Mouse (Mus musculus) liver, postnatal 0 days (tissue): ENCODE measurements at regions not wholly inside any gene's neighbourhood (a gene's known extent, or its start where the extent isn't known, plus 50 kb on each side); places are given as distances from the start of the nearest gene placed in this dataset.

Experiments
- ATAC-seq: fragments of 200-750 bp; cut with Nextera tagmentation; 2 replicates; pipeline ENCODE4 v1.8.0; 2017; ENCODE audit warnings: mild to moderate bottlenecking, moderate library complexity
- DNase-seq: peaks from one replicate; pipeline ENCODE4 v3.0.0-alpha.2; 2016
- H3K27ac ChIP-seq: fragments of 300-500 bp; sonication (generic); 2 replicates; pipeline ENCODE4 v1.5.1; 2014; ENCODE audit warnings: antibody characterized with exemption, moderate library complexity, mild to moderate bottlenecking, low read depth
- H3K27me3 ChIP-seq: fragments of 300-500 bp; sonication (generic); 2 replicates; pipeline ENCODE4 v1.6.1; 2014; ENCODE audit warnings: low read length, control low read depth, mixed read lengths; ENCODE audit not compliant: insufficient read depth
- H3K36me3 ChIP-seq: fragments of 300-500 bp; sonication (generic); replicated peaks from 2 replicates; pipeline ENCODE4 v1.6.1; 2014; ENCODE audit warnings: mild to moderate bottlenecking, control low read depth, low read length, moderate library complexity, mixed read lengths; ENCODE audit not compliant: insufficient read depth
- H3K4me1 ChIP-seq: fragments of 300-500 bp; sonication (generic); 2 replicates; pipeline ENCODE4 v1.6.1; 2014; ENCODE audit warnings: antibody characterized with exemption, mild to moderate bottlenecking, control low read depth; ENCODE audit not compliant: insufficient read depth
- H3K4me2 ChIP-seq: fragments of 300-500 bp; sonication (generic); 2 replicates; pipeline ENCODE4 v1.6.1; 2014; ENCODE audit warnings: low read depth, mild to moderate bottlenecking, low read length, moderate library complexity, mixed read lengths
- H3K4me3 ChIP-seq: fragments of 300-500 bp; sonication (generic); 2 replicates; pipeline ENCODE4 v1.5.1; 2014; ENCODE audit warnings: low read depth, low read length
- H3K9ac ChIP-seq: fragments of 300-500 bp; sonication (generic); replicated peaks from 2 replicates; pipeline ENCODE4 v1.6.1; 2014; ENCODE audit warnings: mild to moderate bottlenecking, moderate library complexity
- H3K9me3 ChIP-seq: fragments of 300-500 bp; sonication (generic); 2 replicates; pipeline ENCODE4 v1.6.1; 2016; ENCODE audit warnings: mild to moderate bottlenecking, control low read depth, low read length, mixed read lengths
- CTCF ChIP-seq: sonication (generic); IDR thresholded peaks from 2 replicates; pipeline ENCODE4 v1.5.1; 2016; ENCODE audit warnings: antibody characterized with exemption, low read depth
- EP300 ChIP-seq: IDR thresholded peaks from 2 replicates; pipeline ENCODE4 v1.6.1; 2016; ENCODE audit warnings: antibody characterized with exemption, low read depth, mild to moderate bottlenecking
- WGBS: fragments of 180-500 bp; shearing (Covaris S2); extraction: QIAGEN DNeasy Blood & Tissue Kit; methylation state at CpG from one replicate; pipeline ENCODE4 v1.1.7; 2014; ENCODE audit not compliant: insufficient replicate concordance; 5-methylcytosine and 5-hydroxymethylcytosine counted together

- DNase-seq (no peak), ATAC-seq (no peak)
- Histone ChIP-seq H3K27me3 (0 out of 2 replicates have a peak, but pooled peaks cover 3% of the 10 kb centered on the region), H3K4me2 (no peak overlapping the region), H3K4me1 (no peaks in the 10 kb centered on the region), H3K9ac (no peak overlapping the region), H3K36me3 (no peaks in the 10 kb centered on the region), H3K27ac (no peak overlapping the region), H3K9me3 (0 out of 2 replicates have a peak, but pooled peaks cover 3% of the 10 kb centered on the region), H3K4me3 (no peak overlapping the region)
- TF ChIP-seq CTCF (no peak), EP300 (no peak)
- WGBS, result 42% methylated on average over 4 of the region's 4 CpGs
These were observed 239.5 kb downstream of the Sox9 start for GRCm38 (mm10) chr11:113021533-113021932.

DNA sequence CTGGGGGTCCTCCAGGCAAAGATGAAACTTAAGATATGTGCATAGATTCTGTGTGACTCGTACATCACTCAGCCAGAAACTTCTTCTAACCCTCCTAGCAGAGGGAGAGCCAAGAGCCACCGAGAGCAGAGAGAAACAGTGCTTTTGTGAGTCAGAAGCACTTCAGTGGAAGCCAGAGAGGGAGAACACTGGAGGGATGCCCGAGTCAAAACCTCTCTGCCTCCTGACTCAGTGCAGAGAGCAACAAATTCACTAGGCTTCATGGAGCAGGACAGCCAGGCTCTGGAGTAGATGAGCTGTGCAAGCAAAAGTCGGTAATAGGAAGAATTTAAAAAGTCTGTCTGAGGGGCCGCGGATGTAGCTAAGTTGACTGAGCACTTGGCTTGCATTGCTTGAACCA, 245.0 kb downstream of the Sox9 start:
- WGBS, result 65% methylated on average over 6 of the region's 6 CpGs
- TF ChIP-seq CTCF (no peak), EP300 (no peak)
- H3K9me3 ChIP-seq, result 0 out of 2 replicates have a peak, but pooled peaks cover 3% of the 10 kb centered on the region
- H3K27me3 ChIP-seq, result 0 out of 2 replicates have a peak, but pooled peaks cover 3% of the 10 kb centered on the region
- no peak overlapping the region for H3K4me2 ChIP-seq
- no peaks in the 10 kb centered on the region for H3K4me1 ChIP-seq
- DNase-seq, result no peak
- no peak overlapping the region for H3K9ac ChIP-seq
- no peak overlapping the region for H3K4me3 ChIP-seq
- H3K27ac ChIP-seq, result no peak overlapping the region
- H3K36me3 ChIP-seq, result no peaks in the 10 kb centered on the region
- no peak for ATAC-seq

DNA sequence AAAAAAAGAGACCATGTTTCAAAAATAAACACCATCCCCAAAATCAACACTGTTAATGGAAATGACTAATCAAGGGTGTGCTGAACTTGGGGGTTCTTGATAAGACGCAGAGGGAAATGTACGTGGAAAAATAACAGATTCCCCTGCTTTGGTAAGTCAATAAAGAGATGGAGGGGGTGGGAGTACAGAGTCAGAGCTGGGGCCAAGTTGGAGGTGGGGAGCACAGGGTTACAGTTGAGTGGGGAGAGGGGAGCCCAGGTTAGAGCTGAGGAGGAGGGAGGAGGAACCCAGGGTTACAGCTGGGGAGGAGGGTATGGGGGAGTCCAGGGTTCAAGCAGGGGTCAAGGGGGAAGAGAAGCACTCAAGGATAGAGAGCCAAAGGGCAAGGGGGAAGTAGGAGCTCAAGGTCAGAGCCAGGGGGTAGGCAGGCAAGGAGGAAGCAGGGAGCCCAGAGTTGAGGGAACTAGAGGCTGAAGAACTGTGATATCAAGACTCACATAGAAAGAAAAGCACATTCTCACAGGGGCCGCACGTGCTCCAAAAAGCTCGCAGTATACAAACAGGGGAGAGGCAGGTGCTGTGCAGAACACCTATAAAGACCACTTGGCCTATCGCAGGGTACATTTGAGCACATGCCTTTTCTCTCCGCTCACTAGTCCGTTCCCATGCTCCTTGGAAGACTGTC, 246.4 kb downstream of the Sox9 start:
- ATAC-seq, result no peak
- 68% methylated on average over 8 of the region's 8 CpGs for WGBS

GRCm38 (mm10) chr11:113031405-113031804, 249.4 kb downstream of the Sox9 start:
- TF ChIP-seq CTCF (no peak), EP300 (no peak)
- H3K27me3 ChIP-seq, result no peaks in the 10 kb centered on the region
- no peak for ATAC-seq
- no peak overlapping the region for H3K9ac ChIP-seq
- no peaks in the 10 kb centered on the region for H3K4me1 ChIP-seq
- no peak overlapping the region for H3K27ac ChIP-seq
- no peak overlapping the region for H3K4me3 ChIP-seq
- DNase-seq, result no peak
- 79% methylated on average over 8 of the region's 8 CpGs for WGBS
- no peaks in the 10 kb centered on the region for H3K36me3 ChIP-seq
- H3K9me3 ChIP-seq, result no peaks in the 10 kb centered on the region
- no peak overlapping the region for H3K4me2 ChIP-seq

More for the DNA sequence above, 246.4 kb downstream of the Sox9 start:
- no peak for TF ChIP-seq EP300
- no peak for TF ChIP-seq CTCF
- H3K27ac ChIP-seq, result no peak overlapping the region
- H3K4me1 ChIP-seq, result no peaks in the 10 kb centered on the region
- H3K9ac ChIP-seq, result no peak overlapping the region
- H3K27me3 ChIP-seq, result 0 out of 2 replicates have a peak, but pooled peaks cover 3% of the 10 kb centered on the region
- no peaks in the 10 kb centered on the region for H3K9me3 ChIP-seq
- no peaks in the 10 kb centered on the region for H3K36me3 ChIP-seq
- H3K4me3 ChIP-seq, result no peak overlapping the region
- no peak for DNase-seq
- H3K4me2 ChIP-seq, result no peak overlapping the region

DNA sequence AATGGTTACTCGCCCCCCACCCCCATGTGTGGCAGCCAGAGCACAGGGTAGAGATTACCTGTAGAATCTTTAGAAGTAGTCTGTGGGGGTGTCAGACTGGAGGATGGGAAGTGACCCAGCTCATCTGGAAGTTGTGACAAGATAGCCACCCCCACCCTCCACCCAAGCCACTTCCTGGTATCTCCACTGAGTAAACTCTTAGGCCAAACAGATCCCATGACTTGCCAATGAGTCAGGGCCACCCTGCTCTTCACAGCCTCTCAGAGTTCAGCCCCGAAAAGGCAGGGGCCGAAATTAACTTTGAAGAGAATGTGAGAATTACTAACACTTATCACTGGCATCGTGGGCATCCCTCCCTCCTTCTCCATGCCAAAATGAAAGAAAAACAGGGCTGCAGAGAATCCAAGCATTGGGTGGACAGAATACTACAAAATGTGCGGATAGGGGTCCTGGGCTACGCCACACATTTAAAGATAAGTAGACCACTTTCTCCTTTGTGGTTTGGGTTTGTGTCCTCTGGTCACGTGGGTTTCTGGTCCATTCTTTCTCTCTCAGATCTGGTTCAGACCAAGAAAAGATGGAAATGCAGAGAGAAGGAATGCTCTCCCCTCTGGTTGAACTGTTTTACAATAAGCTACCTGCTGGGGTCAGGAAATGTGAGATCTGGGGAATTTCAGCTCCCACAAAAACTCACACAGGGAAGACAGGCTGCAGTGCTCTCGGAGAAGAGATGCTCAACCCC, 250.6 kb downstream of the Sox9 start:
- no peaks in the 10 kb centered on the region for H3K36me3 ChIP-seq
- H3K4me3 ChIP-seq, result no peak overlapping the region
- no peak for ATAC-seq
- no peaks in the 10 kb centered on the region for H3K9me3 ChIP-seq
- no peak for DNase-seq
- TF ChIP-seq CTCF (no peak), EP300 (no peak)
- no peak overlapping the region for H3K4me2 ChIP-seq
- H3K9ac ChIP-seq, result no peak overlapping the region
- H3K4me1 ChIP-seq, result 0 out of 2 replicates have a peak, but pooled peaks cover 5% of the 10 kb centered on the region
- H3K27ac ChIP-seq, result no peak overlapping the region
- 57% methylated on average over 8 of the region's 8 CpGs for WGBS
- H3K27me3 ChIP-seq, result no peaks in the 10 kb centered on the region

GRCm38 (mm10) chr11:113034911-113035310, 252.9 kb downstream of the Sox9 start:
- no peak overlapping the region for H3K4me2 ChIP-seq
- no peak overlapping the region for H3K4me3 ChIP-seq
- ATAC-seq, result no peak
- H3K9me3 ChIP-seq, result no peaks in the 10 kb centered on the region
- no peaks in the 10 kb centered on the region for H3K27me3 ChIP-seq
- 85% methylated on average over 13 of the region's 13 CpGs for WGBS
- H3K4me1 ChIP-seq, result 0 out of 2 replicates have a peak, but pooled peaks cover 8% of the 10 kb centered on the region
- TF ChIP-seq EP300 (no peak), CTCF (no peak)
- H3K27ac ChIP-seq, result no peak overlapping the region
- H3K9ac ChIP-seq, result no peak overlapping the region
- DNase-seq, result no peak
- H3K36me3 ChIP-seq, result no peaks in the 10 kb centered on the region
